Mouse (Mus musculus): Measurements from ENCODE around the gene Mrnip. TPM values are rescaled to one million over a fixed set of nuclear protein-coding genes. Genes with fewer than 3 reads are reported as not detected.

Gene Mrnip
- polyA plus RNA-seq, 1 experiment = 21.1 TPM

DNA sequence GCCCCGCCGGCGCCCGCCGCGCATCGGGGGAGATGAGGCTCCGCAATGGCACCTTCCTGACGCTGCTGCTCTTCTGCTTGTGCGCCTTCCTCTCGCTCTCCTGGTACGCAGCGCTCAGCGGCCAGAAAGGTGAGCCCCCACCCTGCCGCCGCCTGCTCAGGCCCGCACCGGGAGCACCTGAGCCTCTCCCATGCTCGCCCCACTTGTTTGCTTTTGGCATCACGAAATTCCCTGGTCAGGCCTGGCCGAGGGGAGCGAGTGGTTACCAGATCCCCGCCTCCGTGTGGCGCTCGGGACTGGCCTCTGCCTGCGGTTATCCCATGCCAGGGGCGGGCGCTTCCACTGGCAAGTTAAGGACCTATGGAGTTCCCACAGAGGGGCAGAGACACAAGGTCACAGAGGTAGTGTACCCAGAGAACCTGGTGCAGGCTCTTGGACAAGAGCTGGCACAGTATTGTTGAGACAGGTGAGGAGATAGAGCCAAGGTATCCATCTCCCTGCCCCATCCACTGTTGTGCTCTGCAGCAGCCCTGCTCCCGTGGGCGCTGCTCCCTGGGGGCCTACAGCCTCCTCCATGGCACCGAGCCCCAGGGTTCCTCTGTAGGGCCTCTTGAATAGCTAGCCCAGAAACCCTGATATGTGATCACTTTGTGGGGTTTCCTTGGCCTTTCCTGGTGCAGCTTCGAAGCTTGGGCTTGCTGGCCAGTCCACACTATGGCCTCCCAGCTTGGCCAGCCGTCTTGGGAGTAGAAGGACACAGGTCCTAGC, 51.6 kb downstream of the Mrnip start:
- Histone ChIP-seq H3K27me3 (replicated peaks; ENCODE audit: control insufficient read depth, insufficient read depth, low read length) (no peaks in the 10 kb centered on the region), H3K4me3 (ENCODE audit: insufficient read depth, low read depth, low read length) (peak overlapping the region; percentile 89), H3K36me3 (ENCODE audit: control insufficient read depth, insufficient read depth, low read length) (no peaks in the 10 kb centered on the region; the same call in 1 of the 2 replicates), H3K27ac (ENCODE audit: insufficient read depth, low read depth, low read length) (peak overlapping the region; percentile 80), H3K4me1 (ENCODE audit: control insufficient read depth, insufficient read depth, low read length) (peaks cover 31% of the 10 kb centered on the region)
- TF ChIP-seq CTCF (conservative IDR thresholded peaks at IDR 0.05; ENCODE audit: insufficient read depth, insufficient read length, low read depth, low read length) (no peak), POLR2A (IDR thresholded peaks at IDR 0.05; ENCODE audit: low read depth, low read length) (no peak)
- peak; percentile 69 for DNase-seq
- 2% methylated on average over 34 of the region's 34 CpGs for WGBS

DNA sequence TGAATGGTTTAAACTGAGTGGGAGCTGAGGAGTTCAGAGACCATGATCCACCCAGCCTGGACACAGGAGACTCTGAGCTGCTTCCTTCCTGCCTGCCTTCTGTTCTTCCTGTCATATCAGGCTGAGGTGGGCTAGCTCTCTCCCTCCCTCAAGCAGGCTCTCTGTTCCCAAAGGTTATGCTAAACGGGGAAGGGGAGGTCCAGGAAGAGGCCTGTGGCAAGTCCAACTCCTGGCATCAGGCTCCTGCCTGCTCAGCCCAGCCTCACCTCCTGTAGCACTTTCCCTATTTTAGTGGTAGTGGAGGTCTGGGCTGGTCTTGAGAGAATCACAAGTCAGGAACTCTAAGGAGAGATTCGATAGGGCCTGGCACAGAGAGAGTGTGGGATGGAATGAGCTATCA, 52.2 kb downstream of the Mrnip start:
- 5% methylated on average over 2 of the region's 2 CpGs for WGBS
- TF ChIP-seq POLR2A (IDR thresholded peaks at IDR 0.05; ENCODE audit: low read depth, low read length) (no peak), CTCF (conservative IDR thresholded peaks at IDR 0.05; ENCODE audit: insufficient read depth, insufficient read length, low read depth, low read length) (no peak)
- Histone ChIP-seq H3K36me3 (ENCODE audit: control insufficient read depth, insufficient read depth, low read length) (no peaks in the 10 kb centered on the region; the same call in 1 of the 2 replicates), H3K4me3 (ENCODE audit: insufficient read depth, low read depth, low read length) (peak overlapping the region; percentile 89), H3K4me1 (ENCODE audit: control insufficient read depth, insufficient read depth, low read length) (peaks cover 31% of the 10 kb centered on the region), H3K27me3 (replicated peaks; ENCODE audit: control insufficient read depth, insufficient read depth, low read length) (no peaks in the 10 kb centered on the region), H3K27ac (ENCODE audit: insufficient read depth, low read depth, low read length) (peak overlapping the region; percentile 80)
- DNase-seq = no peak

DNA sequence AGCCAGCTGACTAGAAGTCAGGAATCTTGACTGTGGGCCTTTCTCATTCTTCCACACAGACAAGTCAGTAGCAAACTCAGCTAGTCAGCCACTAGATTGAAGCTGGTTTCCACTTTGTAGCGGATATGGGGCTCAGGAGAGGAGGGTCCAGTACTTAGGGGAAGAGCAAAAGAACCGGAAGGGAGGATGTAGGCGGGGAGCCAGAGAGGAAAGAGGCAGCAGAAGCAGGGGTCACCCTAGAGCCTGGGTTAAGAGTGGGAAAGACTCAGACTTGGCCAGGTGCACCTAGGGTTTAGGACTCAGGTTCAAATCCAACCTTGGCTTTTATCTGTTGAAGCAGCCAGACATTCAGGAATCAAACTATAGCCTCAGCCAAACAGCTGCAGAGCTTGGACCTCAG, 53.0 kb downstream of the Mrnip start:
- no peaks in the 10 kb centered on the region; the same call in 1 of the 2 replicates for H3K36me3 ChIP-seq (ENCODE audit: control insufficient read depth, insufficient read depth, low read length)
- peak; percentile 48 for DNase-seq
- peaks cover 31% of the 10 kb centered on the region for H3K4me1 ChIP-seq (ENCODE audit: control insufficient read depth, insufficient read depth, low read length)
- H3K27ac ChIP-seq (ENCODE audit: insufficient read depth, low read depth, low read length) = peak overlapping the region; percentile 80
- no peaks in the 10 kb centered on the region for H3K27me3 ChIP-seq (replicated peaks; ENCODE audit: control insufficient read depth, insufficient read depth, low read length)
- WGBS = 45% methylated on average over 3 of the region's 3 CpGs
- TF ChIP-seq POLR2A (IDR thresholded peaks at IDR 0.05; ENCODE audit: low read depth, low read length) = no peak
- TF ChIP-seq CTCF (conservative IDR thresholded peaks at IDR 0.05; ENCODE audit: insufficient read depth, insufficient read length, low read depth, low read length) = no peak
- peak overlapping the region; percentile 89; the same call in 1 of the 2 replicates for H3K4me3 ChIP-seq (ENCODE audit: insufficient read depth, low read depth, low read length)

DNA sequence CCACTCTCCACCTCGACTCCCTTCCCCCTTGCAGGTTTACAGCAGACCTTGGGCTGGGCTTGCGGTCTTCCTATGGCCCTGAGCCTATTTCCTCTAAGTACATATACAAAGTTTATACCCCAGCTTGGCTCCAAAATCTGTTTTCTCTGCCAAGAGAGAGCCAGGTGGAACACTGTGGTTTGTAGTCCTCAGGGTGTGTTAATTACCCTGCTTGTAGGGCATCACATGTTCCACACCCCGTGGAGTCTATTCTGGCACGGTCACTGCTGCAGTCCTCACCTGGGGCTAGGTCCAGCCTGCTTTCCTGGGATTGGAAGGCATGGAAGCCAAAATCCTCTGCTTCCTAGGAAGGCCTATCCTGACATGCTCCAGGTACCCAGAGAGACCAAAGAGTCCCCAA, 53.5 kb downstream of the Mrnip start:
- peaks cover 31% of the 10 kb centered on the region for H3K4me1 ChIP-seq (ENCODE audit: control insufficient read depth, insufficient read depth, low read length)
- H3K36me3 ChIP-seq (ENCODE audit: control insufficient read depth, insufficient read depth, low read length) = no peaks in the 10 kb centered on the region; the same call in 1 of the 2 replicates
- peak; percentile 65 for DNase-seq
- no peaks in the 10 kb centered on the region for H3K27me3 ChIP-seq (replicated peaks; ENCODE audit: control insufficient read depth, insufficient read depth, low read length)
- 42% methylated on average over 4 of the region's 4 CpGs for WGBS
- peak overlapping the region; percentile 14; the same call in 1 of the 2 replicates for H3K27ac ChIP-seq (ENCODE audit: insufficient read depth, low read depth, low read length)
- H3K4me3 ChIP-seq (ENCODE audit: insufficient read depth, low read depth, low read length) = no peak overlapping the region
- TF ChIP-seq POLR2A (IDR thresholded peaks at IDR 0.05; ENCODE audit: low read depth, low read length) (no peak), CTCF (conservative IDR thresholded peaks at IDR 0.05; ENCODE audit: insufficient read depth, insufficient read length, low read depth, low read length) (no peak)

DNA sequence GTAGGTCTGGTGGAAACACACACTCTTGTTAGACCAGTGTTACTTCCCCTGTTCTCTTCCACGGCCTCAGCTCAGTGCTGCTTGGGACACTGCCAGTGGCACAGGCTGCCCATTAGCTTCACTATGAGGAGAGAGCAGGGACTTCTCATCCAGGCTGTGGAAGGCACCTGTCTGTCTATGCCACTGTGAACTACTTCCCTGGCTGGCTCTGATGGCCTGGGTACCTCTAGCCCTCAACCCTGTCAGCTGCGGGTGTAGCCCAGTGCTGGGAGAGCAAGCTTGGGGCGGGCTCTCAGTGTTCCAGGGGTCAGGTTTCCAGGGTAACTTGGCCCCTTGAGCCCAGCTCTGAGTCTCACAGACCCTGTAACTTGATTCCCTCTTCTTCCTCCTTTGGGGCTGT, 54.5 kb downstream of the Mrnip start:
- H3K27me3 ChIP-seq (replicated peaks; ENCODE audit: control insufficient read depth, insufficient read depth, low read length) = no peaks in the 10 kb centered on the region
- H3K4me1 ChIP-seq (ENCODE audit: control insufficient read depth, insufficient read depth, low read length) = peaks cover 31% of the 10 kb centered on the region
- H3K4me3 ChIP-seq (ENCODE audit: insufficient read depth, low read depth, low read length) = no peak overlapping the region
- no peak for DNase-seq
- 34% methylated on average over 3 of the region's 3 CpGs for WGBS
- no peak overlapping the region for H3K27ac ChIP-seq (ENCODE audit: insufficient read depth, low read depth, low read length)
- no peaks in the 10 kb centered on the region; the same call in 1 of the 2 replicates for H3K36me3 ChIP-seq (ENCODE audit: control insufficient read depth, insufficient read depth, low read length)
- no peak for TF ChIP-seq POLR2A (IDR thresholded peaks at IDR 0.05; ENCODE audit: low read depth, low read length)
- TF ChIP-seq CTCF (conservative IDR thresholded peaks at IDR 0.05; ENCODE audit: insufficient read depth, insufficient read length, low read depth, low read length) = no peak

DNA sequence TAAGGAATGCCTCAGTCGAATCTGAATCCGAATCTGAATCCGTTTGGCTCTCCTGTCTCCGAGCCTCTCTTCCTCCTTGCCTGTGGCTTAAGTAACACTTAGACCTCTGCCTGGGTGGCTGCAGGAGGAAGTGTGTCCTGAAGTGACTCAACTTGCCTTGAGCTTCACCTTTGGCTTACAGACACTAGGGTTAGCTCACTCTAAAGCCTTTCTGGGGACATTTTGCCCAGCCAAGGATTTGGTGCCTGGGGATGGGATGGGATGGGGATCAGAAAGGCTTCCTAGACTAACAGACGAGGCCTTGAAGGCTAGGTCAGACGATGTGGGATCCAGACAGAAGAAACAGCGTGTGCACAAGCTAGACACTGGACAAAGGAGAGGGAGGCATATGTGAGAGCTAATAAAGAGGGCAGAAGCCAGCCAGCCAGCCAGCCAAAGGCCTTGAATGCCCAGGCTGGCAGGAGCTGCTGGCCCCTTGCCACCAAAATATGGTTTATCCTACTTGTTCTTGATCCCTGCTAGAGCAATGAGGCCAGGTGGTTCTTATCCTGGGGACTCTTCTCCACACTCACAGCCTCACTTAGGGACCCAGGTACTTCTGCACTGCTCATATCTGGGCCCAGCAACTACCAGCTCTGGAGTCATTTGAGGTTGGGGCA, 55.1 kb downstream of the Mrnip start:
- Histone ChIP-seq H3K4me3 (ENCODE audit: insufficient read depth, low read depth, low read length) (no peak overlapping the region), H3K4me1 (ENCODE audit: control insufficient read depth, insufficient read depth, low read length) (peaks cover 31% of the 10 kb centered on the region), H3K36me3 (ENCODE audit: control insufficient read depth, insufficient read depth, low read length) (peaks cover 2% of the 10 kb centered on the region; the same call in 1 of the 2 replicates), H3K27me3 (replicated peaks; ENCODE audit: control insufficient read depth, insufficient read depth, low read length) (no peaks in the 10 kb centered on the region), H3K27ac (ENCODE audit: insufficient read depth, low read depth, low read length) (no peak overlapping the region)
- TF ChIP-seq POLR2A (IDR thresholded peaks at IDR 0.05; ENCODE audit: low read depth, low read length) (no peak), CTCF (conservative IDR thresholded peaks at IDR 0.05; ENCODE audit: insufficient read depth, insufficient read length, low read depth, low read length) (no peak)
- peak; percentile 59 for DNase-seq
- WGBS = 58% methylated on average over 7 of the region's 7 CpGs
